Mouse (Mus musculus): ENCODE measurements around the gene Gatad2a.
"Not testable (repeated sequence)": the region's sequence is repeated elsewhere in the genome, so short reads cannot be mapped to it uniquely, and the experiment has no call there.

Gene Gatad2a

GRCm38 (mm10) chr8:69995422-69995775 lies 785 bp downstream of the Gatad2a start:
- DNase-seq (ENCODE audit: low spot score in 2 of 2) = no peak

DNA sequence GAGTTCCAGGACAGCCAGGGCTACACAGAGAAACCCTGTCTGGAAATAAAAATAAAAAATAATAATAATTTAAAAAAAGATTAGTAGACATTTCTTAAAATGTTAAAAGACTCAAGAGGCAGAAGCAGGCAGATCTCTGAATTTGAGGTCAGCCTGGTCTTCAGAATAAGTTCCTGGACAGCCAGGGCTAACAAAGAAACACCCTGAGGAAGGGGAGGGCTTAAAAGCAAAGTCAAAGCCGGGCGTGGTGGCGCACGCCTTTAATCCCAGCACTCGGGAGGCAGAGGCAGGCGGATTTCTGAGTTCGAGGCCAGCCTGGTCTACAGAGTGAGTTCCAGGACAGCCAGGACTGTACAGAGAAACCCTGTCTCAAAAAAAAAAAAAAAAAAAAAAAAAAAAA lies 7.2 kb downstream of the Gatad2a start:
- DNase-seq (ENCODE audit: low spot score in 2 of 2) = not testable (repeated sequence)

DNA sequence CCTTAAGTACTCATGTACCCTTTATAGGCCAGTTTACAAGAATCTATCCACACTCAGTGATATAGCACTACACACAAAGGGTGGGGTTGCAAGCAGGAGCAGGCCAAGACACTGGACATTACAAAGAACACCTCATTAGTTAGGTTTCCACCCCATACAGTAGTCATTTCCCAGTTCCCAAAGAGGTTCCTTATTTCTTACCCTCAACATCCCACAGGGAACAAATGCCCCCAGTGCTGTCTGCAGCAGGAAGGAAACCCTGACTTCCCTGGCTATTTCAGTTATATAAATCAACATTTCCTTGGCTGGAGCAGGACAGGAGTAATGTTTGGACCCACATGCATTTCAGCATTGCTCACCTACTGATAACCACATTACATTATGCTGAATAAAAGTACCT lies 8.4 kb downstream of the Gatad2a start:
- DNase-seq (ENCODE audit: low spot score in 2 of 2) = no peak

DNA sequence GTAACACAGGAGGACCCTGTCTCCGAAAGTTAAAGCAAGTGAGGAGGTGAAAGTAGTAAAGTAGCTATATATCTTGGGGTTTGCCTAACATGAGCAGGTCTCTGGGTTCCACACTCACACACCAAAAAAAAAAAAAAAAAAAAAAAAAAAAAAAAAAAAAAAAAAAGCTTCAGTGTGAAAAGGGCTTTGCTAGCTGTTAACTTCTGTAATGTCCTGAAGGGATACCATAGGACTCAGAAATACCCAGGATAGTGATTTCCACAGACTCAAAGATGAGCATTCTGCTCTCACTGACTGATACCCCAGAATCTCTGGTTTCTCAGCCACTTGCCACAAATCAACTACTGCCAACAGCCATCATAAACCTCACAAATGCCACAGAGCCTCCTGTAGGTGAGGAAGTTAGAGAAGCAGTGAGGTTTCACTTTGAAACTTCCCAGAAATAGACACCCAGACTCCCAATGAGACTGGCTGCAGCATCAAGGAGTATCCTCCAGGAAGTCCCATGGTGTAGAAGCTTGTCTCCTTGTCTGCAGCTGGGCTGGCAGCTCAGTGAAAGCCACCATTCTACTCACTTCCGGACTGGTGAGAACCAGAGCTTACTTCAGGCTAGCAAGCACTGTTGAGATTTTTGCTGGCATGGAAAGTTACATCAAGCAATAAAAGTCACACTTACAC lies 11.2 kb downstream of the Gatad2a start:
- no peak for DNase-seq (ENCODE audit: low spot score in 2 of 2)

DNA sequence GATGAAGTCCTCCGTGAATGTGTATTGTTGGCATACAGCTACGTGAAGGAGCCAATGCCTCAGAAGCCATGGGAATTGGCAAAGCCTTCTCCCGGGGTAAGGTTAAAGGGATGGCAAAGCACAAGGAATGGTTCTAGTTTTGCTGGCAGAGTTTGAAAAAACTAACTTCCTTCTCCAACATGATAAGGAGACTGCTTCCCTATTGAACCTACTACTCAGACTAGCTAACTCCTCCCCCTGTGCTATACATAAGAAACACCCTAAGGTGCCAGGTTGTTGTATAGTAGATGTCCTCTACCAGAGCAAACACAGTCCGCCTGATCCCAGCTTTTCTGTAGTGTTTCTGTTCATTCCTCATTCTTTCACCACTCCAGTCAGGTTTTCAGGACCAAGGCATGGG lies 17.7 kb downstream of the Gatad2a start:
- DNase-seq (ENCODE audit: low spot score in 2 of 2) = no peak

GRCm38 (mm10) chr8:69974806-69975205 lies 21.4 kb downstream of the Gatad2a start:
- no peak for DNase-seq (ENCODE audit: low spot score in 2 of 2)

GRCm38 (mm10) chr8:69974194-69974614 lies 22.0 kb downstream of the Gatad2a start:
- DNase-seq (ENCODE audit: low spot score in 2 of 2) = peak; percentile 96 to 98

- peak in 1 of 2 experiments; percentile 40 for DNase-seq (ENCODE audit: low spot score in 2 of 2)
These were observed 22.6 kb downstream of the Gatad2a start for GRCm38 (mm10) chr8:69973442-69974161.

GRCm38 (mm10) chr8:69973063-69973441 lies 23.1 kb downstream of the Gatad2a start:
- no peak for DNase-seq (ENCODE audit: low spot score in 2 of 2)

GRCm38 (mm10) chr8:69970880-69971279 lies 25.3 kb downstream of the Gatad2a start:
- no peak for DNase-seq (ENCODE audit: low spot score in 2 of 2)

- DNase-seq (ENCODE audit: low spot score in 2 of 2) = no peak
These were observed 28.8 kb downstream of the Gatad2a start for GRCm38 (mm10) chr8:69967291-69967933.

- DNase-seq (ENCODE audit: low spot score in 2 of 2) = no peak
These were observed 36.9 kb downstream of the Gatad2a start for GRCm38 (mm10) chr8:69959241-69959640.

- DNase-seq (ENCODE audit: low spot score in 2 of 2) = no peak
These were observed 38.3 kb downstream of the Gatad2a start for GRCm38 (mm10) chr8:69957879-69958278.

GRCm38 (mm10) chr8:69957419-69957818 lies 38.8 kb downstream of the Gatad2a start:
- no peak for DNase-seq (ENCODE audit: low spot score in 2 of 2)

DNA sequence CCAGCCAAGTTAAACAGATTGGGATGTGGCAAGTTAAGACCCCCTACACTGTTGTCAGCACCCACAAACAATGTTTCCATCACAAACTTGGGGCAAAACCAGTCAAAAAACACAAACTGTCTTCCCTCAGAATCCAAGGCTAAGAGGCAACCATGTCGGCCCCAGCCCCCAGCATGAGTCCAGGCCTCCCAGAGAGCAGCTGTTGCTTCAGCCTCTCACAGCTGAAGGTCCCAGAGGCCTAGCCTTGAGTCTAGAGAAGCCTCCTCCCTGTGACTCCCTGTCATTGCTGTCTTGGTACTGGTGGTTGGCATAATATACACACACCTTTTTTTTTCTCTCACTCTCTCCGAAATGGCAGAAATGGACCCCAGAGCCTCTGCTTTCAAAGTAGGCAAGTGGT lies 39.5 kb downstream of the Gatad2a start:
- no peak for DNase-seq (ENCODE audit: low spot score in 2 of 2)

DNA sequence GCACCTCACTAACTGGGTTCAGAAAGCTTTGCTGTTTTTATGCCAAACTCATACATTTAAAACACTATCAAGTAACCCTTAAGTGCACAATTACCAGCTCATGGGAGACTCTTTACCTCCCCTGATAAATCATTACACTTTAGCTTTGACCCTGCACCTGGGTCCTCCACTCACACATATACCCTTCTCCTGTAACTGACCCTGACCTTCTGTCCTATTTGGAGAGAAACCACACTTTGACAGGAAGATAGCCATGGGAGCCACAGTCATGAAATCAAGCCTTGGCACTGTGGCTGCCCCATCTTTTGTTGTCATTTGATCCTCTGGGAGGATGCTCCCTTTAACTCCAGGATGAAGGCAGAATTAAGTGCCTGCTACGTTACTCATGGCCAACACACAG lies 41.5 kb downstream of the Gatad2a start:
- DNase-seq (ENCODE audit: low spot score in 2 of 2) = no peak

DNA sequence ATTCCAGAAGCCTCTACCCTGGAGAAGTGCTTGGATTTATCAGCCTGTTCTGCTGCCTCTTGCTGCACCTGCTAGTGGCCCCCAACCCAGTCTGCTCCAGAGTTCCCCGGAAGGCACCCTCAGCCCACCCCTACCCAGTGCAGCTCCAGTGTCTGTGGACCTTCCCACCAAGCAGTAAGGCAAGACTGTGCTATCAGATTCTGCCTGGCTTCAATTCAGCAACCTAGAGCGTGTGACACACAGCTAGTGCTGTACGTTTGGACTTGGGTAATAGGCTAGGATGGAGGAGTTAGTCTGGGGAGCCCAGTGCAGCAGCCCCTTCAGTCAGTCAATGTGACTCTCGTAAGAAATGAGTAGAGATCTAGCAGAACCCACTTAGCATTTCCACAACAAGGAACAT lies 42.0 kb downstream of the Gatad2a start:
- no peak for DNase-seq (ENCODE audit: low spot score in 2 of 2)

DNA sequence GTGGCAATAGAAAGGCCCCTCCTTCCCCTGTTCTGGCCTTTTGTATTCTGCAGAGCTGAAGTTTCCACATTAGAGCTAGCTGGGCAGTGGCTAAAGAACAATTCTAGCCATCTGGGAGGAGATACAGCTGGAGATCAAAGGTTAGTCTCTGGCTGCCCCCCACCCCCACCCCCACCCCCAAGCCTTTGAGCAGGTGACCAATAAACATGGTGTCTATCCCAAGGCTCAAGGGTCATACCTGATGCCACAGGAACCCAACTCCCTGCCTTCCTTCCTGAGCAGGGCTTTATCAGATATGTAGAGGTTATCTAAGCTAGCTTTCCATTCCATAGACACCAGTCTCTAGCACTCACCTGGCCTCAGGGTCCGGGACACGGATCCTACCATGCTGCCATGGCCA lies 45.9 kb downstream of the Gatad2a start:
- no peak for DNase-seq (ENCODE audit: low spot score in 2 of 2)

DNA sequence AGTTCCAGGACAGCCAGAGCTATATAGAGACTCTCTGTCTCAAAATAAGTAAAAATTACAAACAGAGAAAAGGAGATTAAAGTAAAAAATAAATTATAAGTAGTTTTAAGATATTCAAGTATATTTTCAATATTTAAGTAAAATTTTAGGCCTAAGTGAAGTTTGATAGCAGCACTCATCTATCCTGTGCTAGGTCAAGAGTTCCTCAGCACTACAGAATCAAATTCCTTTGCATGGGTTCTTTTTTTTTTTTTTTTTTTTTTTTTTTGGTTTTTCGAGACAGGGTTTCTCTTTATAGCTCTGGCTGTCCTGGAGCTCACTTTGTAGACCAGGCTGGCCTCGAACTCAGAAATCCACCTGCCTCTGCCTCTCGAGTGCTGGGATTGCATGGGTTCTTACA lies 53.7 kb downstream of the Gatad2a start:
- not testable (repeated sequence) for DNase-seq (ENCODE audit: low spot score in 2 of 2)

DNA sequence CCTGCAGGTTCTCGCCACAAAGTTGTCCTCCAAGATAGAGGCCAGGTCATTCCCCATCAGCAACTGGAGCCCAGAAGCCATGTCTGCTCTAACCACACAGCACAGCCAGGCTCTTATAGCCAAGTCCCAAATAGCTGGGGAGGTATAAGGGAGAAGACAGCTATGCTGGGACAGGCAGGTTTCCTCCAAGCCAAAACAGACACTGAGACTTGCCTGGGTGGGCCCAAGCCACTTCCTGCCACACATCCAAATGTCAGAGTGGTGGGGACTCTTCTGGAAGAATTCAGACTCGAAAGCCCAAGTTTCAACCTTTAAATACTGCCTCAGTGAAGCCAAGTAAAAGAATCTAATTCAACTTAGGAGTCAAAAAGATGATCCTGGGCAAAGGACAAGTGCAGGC lies 55.8 kb downstream of the Gatad2a start:
- DNase-seq (ENCODE audit: low spot score in 2 of 2) = no peak

GRCm38 (mm10) chr8:69939633-69940032 lies 56.6 kb downstream of the Gatad2a start:
- DNase-seq (ENCODE audit: low spot score in 2 of 2) = no peak

GRCm38 (mm10) chr8:69938245-69938982 lies 57.8 kb downstream of the Gatad2a start:
- no peak for DNase-seq (ENCODE audit: low spot score in 2 of 2)
